Mouse (Mus musculus): ENCODE data around the gene Fmo5.

- TF ChIP-seq CTCF (conservative IDR thresholded peaks at IDR 0.05; ENCODE audit: insufficient read depth, insufficient read length, low read depth, low read length), result no peak
- TF ChIP-seq POLR2A (IDR thresholded peaks at IDR 0.05; ENCODE audit: low read depth, low read length), result no peak
These were observed 35.5 kb upstream of the Fmo5 start for GRCm38 (mm10) chr3:97593089-97593488.

All from kidney, adult 2 months (tissue).